Mouse (Mus musculus) limb, embryonic 13.5 days (tissue): ENCODE data around the gene Actl6a. TPM values are rescaled to one million over a fixed set of nuclear protein-coding genes. Genes with fewer than 3 reads are reported as not detected.

ENCODE experiments used
- ATAC-seq: fragments of 200-750 bp; cut with Nextera tagmentation; 2 replicates; pipeline ENCODE4 v1.8.0; 2017; ENCODE audit warnings: low read depth, moderate number of reproducible peaks, moderate TSS enrichment; ENCODE audit not compliant: low FRiP score
- H3K27ac ChIP-seq: fragments of 300-500 bp; sonication (generic); 2 replicates; pipeline ENCODE4 v1.5.1; 2015; ENCODE audit warnings: inconsistent platforms, mild to moderate bottlenecking, moderate library complexity
- H3K27me3 ChIP-seq: fragments of 300-500 bp; sonication (generic); 2 replicates; pipeline ENCODE4 v1.6.1; 2015; ENCODE audit warnings: mild to moderate bottlenecking, inconsistent platforms
- H3K36me3 ChIP-seq: fragments of 300-500 bp; sonication (generic); 2 replicates; pipeline ENCODE4 v1.6.1; 2015; ENCODE audit warnings: inconsistent platforms, mild to moderate bottlenecking, moderate library complexity
- H3K4me1 ChIP-seq: fragments of 300-500 bp; sonication (generic); 2 replicates; pipeline ENCODE4 v1.6.1; 2015; ENCODE audit warnings: inconsistent platforms
- H3K4me2 ChIP-seq: fragments of 300-500 bp; sonication (generic); replicated peaks from 2 replicates; pipeline ENCODE4 v1.6.1; 2015; ENCODE audit warnings: inconsistent platforms, mild to moderate bottlenecking, moderate library complexity
- H3K4me3 ChIP-seq: fragments of 300-500 bp; sonication (generic); 2 replicates; pipeline ENCODE4 v1.5.1; 2015; ENCODE audit warnings: moderate library complexity, mild to moderate bottlenecking, inconsistent platforms
- H3K9ac ChIP-seq: fragments of 300-500 bp; sonication (generic); 2 replicates; pipeline ENCODE4 v1.6.1; 2015; ENCODE audit warnings: mild to moderate bottlenecking, inconsistent platforms
- H3K9me3 ChIP-seq: fragments of 300-500 bp; sonication (generic); 2 replicates; pipeline ENCODE4 v1.6.1; 2016; ENCODE audit warnings: inconsistent platforms
- WGBS: fragments of 180-500 bp; shearing (Covaris S2); methylation state at CpG from one replicate; pipeline ENCODE4 v1.1.7; 2015; 5-methylcytosine and 5-hydroxymethylcytosine counted together
- polyA plus RNA-seq: library from polyadenylated mRNA; unstranded; fragments of >200 nt; fragmentation: Nextera tagmentation; extraction: Ambion mirVana; gene quantifications from 2 replicates; pipeline ENCODE4 v1.2.1, GENCODE M21; 2015

The Actl6a gene
- polyA plus RNA-seq, 1 experiment from 2014 or later, result 167 TPM

GRCm38 (mm10) chr3:32763902-32764301 lies 57.8 kb downstream of the Actl6a start:
- no peak overlapping the region for H3K9ac ChIP-seq
- no peaks in the 10 kb centered on the region for H3K9me3 ChIP-seq
- no peaks in the 10 kb centered on the region for H3K27me3 ChIP-seq
- no peaks in the 10 kb centered on the region for H3K4me1 ChIP-seq
- no peak overlapping the region for H3K27ac ChIP-seq
- ATAC-seq, result no peak
- 40% methylated on average over 7 of the region's 7 CpGs for WGBS
- no peak overlapping the region for H3K4me2 ChIP-seq
- no peaks in the 10 kb centered on the region for H3K36me3 ChIP-seq
- H3K4me3 ChIP-seq, result no peak overlapping the region

DNA sequence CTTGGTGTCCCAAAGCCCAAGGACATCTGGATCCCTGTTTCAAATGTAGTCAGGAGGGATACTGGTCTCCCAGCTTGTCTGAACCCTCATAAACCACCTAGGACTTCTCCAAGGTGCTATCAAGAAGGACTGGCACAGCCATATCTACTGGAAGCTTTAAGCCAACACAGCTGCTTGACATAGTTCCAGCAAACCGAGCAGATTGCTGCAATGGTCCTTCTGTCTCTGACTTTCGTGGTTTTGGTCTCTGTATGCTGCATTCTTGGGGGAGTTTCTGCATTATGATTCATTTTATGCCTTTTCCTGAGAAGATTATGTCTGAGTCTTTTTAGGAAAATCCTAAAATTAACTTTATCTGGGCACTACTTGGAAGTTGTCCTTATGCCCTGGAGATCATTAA lies 64.7 kb downstream of the Actl6a start:
- Histone ChIP-seq H3K4me2 (no peak overlapping the region), H3K27ac (no peak overlapping the region), H3K9ac (no peak overlapping the region), H3K36me3 (no peaks in the 10 kb centered on the region), H3K4me3 (no peak overlapping the region), H3K27me3 (no peaks in the 10 kb centered on the region), H3K9me3 (no peaks in the 10 kb centered on the region), H3K4me1 (no peaks in the 10 kb centered on the region)
- no peak for ATAC-seq
- 86% methylated on average over 2 of the region's 2 CpGs for WGBS

Other genes with a start within 250 kb of the Actl6a start
- gene Kcnmb3, start 214.1 kb upstream of the Actl6a start, polyA plus RNA-seq, result 0.10 TPM in 1 of 2 replicates, not detected in the other
- 40.7 and 42.2 TPM in 2 replicates for gene Zfp639, start 196.0 kb upstream of the Actl6a start, polyA plus RNA-seq
- gene Mfn1, start 176.8 kb upstream of the Actl6a start, polyA plus RNA-seq, result 31.8 and 34.9 TPM in 2 replicates
- 79.7 and 83.0 TPM in 2 replicates for gene Gnb4, start 89.7 kb upstream of the Actl6a start, polyA plus RNA-seq
- gene Ndufb5, start 30.7 kb downstream of the Actl6a start, polyA plus RNA-seq, result 322 and 328 TPM in 2 replicates
- gene Mrpl47, start 31.3 kb downstream of the Actl6a start, polyA plus RNA-seq, result 30.2 and 33.2 TPM in 2 replicates
- gene Usp13, start 111.2 kb downstream of the Actl6a start, polyA plus RNA-seq, result 8.2 and 8.7 TPM in 2 replicates